Mouse (Mus musculus) forebrain, embryonic 16.5 days (tissue): ENCODE measurements at regions not wholly inside any gene's neighbourhood (a gene's known extent, or its start where the extent isn't known, plus 50 kb on each side); places are given as distances from the start of the nearest gene placed in this dataset.
"Not testable (repeated sequence)": the region's sequence is repeated elsewhere in the genome, so short reads cannot be mapped to it uniquely, and the experiment has no call there.

Experiments used
- ATAC-seq: fragments of 200-750 bp; cut with Nextera tagmentation; 2 replicates; pipeline ENCODE4 v1.8.0; 2017; ENCODE audit warnings: mild to moderate bottlenecking, moderate library complexity
- H3K27ac ChIP-seq: fragments of 300-500 bp; sonication (generic); 2 replicates; pipeline ENCODE4 v1.5.1; 2014; ENCODE audit warnings: low read length, control low read depth
- H3K27me3 ChIP-seq: fragments of 300-500 bp; sonication (generic); replicated peaks from 2 replicates; pipeline ENCODE4 v1.6.1; 2014; ENCODE audit warnings: low read length; ENCODE audit not compliant: control insufficient read depth, insufficient read depth
- H3K36me3 ChIP-seq: fragments of 300-500 bp; sonication (generic); 2 replicates; pipeline ENCODE4 v1.6.1; 2014; ENCODE audit not compliant: control insufficient read depth, insufficient read depth
- H3K4me1 ChIP-seq: fragments of 300-500 bp; sonication (generic); replicated peaks from 2 replicates; pipeline ENCODE4 v1.6.1; 2014; ENCODE audit warnings: low read length; ENCODE audit not compliant: control insufficient read depth, insufficient read depth
- H3K4me2 ChIP-seq: fragments of 300-500 bp; sonication (generic); 2 replicates; pipeline ENCODE4 v1.6.1; 2014; ENCODE audit warnings: mild to moderate bottlenecking, low read length, control low read depth
- H3K4me3 ChIP-seq: fragments of 300-500 bp; sonication (generic); replicated peaks from 2 replicates; pipeline ENCODE4 v1.5.1; 2014; ENCODE audit warnings: mild to moderate bottlenecking, low read length, control low read depth
- H3K9ac ChIP-seq: fragments of 300-500 bp; sonication (generic); replicated peaks from 2 replicates; pipeline ENCODE4 v1.6.1; 2014; ENCODE audit warnings: low read depth, low read length, control low read depth
- H3K9me3 ChIP-seq: fragments of 300-500 bp; sonication (generic); 2 replicates; pipeline ENCODE4 v1.6.1; 2016; ENCODE audit warnings: low read length; ENCODE audit not compliant: control insufficient read depth
- WGBS: fragments of 180-500 bp; shearing (Covaris S2); extraction: QIAGEN DNeasy Blood & Tissue Kit; methylation state at CpG from one replicate; pipeline ENCODE4 v1.1.7; 2014; 5-methylcytosine and 5-hydroxymethylcytosine counted together

DNA sequence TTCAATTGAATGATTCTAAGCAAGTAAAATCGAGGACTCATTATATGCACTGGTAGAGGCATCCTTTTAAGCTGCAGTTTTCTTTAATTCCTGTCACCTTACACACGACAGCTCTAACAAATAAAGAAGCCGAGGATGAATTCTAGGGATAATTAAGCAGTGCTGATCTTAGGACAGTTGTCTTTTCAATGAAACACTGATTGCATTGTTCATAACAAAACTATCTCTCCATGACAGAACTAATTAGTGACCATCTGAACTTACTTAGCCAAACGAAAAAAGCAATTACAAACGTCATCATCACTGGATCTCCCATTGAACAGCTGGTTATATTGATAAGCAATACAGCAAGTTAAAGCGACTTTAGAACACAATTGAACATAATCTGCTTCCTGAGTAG is 1579.7 kb upstream of the G6pd2 start:
- no peak overlapping the region for H3K9ac ChIP-seq
- no peak overlapping the region for H3K4me3 ChIP-seq
- WGBS: 8% methylated on average over 6 of the region's 6 CpGs
- H3K9me3 ChIP-seq: no peaks in the 10 kb centered on the region
- no peaks in the 10 kb centered on the region for H3K27me3 ChIP-seq
- H3K4me2 ChIP-seq: no peak overlapping the region
- no peak for ATAC-seq
- H3K36me3 ChIP-seq: no peaks in the 10 kb centered on the region
- H3K27ac ChIP-seq: no peak overlapping the region
- no peaks in the 10 kb centered on the region for H3K4me1 ChIP-seq

- not testable (repeated sequence) for H3K4me3 ChIP-seq
Measured at GRCm38 (mm10) chr5:60231232-60231891, 1577.3 kb upstream of the G6pd2 start.

GRCm38 (mm10) chr5:60244185-60244584 is 1564.4 kb upstream of the G6pd2 start:
- WGBS: 67% methylated on average over 2 of the region's 2 CpGs
- ATAC-seq: peak; percentile 64; the same call in 1 of the 2 replicates
- no peak overlapping the region for H3K27ac ChIP-seq
- no peaks in the 10 kb centered on the region for H3K27me3 ChIP-seq
- H3K36me3 ChIP-seq: no peaks in the 10 kb centered on the region
- H3K4me1 ChIP-seq: no peaks in the 10 kb centered on the region
- H3K4me3 ChIP-seq: no peak overlapping the region
- no peak overlapping the region for H3K9ac ChIP-seq
- no peak overlapping the region for H3K4me2 ChIP-seq
- no peaks in the 10 kb centered on the region for H3K9me3 ChIP-seq

More at GRCm38 (mm10) chr5:60231232-60231891, 1577.3 kb upstream of the G6pd2 start:
- H3K4me2 ChIP-seq, H3K4me1 ChIP-seq, H3K9me3 ChIP-seq, H3K27ac ChIP-seq, H3K27me3 ChIP-seq, H3K36me3 ChIP-seq, H3K9ac ChIP-seq: not testable (repeated sequence)
- WGBS: 18% methylated on average over 30 of the region's 30 CpGs
- ATAC-seq: peak; percentile 83

- no peaks in the 10 kb centered on the region for H3K27me3 ChIP-seq
- H3K9ac ChIP-seq: no peak overlapping the region
- no peak overlapping the region for H3K4me2 ChIP-seq
- peak; percentile 86 for ATAC-seq
- no peaks in the 10 kb centered on the region for H3K9me3 ChIP-seq
- no peaks in the 10 kb centered on the region for H3K4me1 ChIP-seq
- no peaks in the 10 kb centered on the region for H3K36me3 ChIP-seq
- H3K4me3 ChIP-seq: no peak overlapping the region
- 56% methylated on average over 2 of the region's 2 CpGs for WGBS
- H3K27ac ChIP-seq: no peak overlapping the region
Measured at GRCm38 (mm10) chr5:60276696-60277095, 1531.9 kb upstream of the G6pd2 start.
